Mouse (Mus musculus) kidney, adult 2 months (tissue): Measurements from ENCODE around the gene Mmp11.

Source experiments
- CTCF ChIP-seq: fragments of 200-500 bp; conservative IDR thresholded peaks from 2 replicates; pipeline ENCODE4 v1.5.1; 2011; ENCODE audit warnings: low read depth, mild to moderate bottlenecking, control low read depth, low read length, moderate library complexity, mixed read lengths; ENCODE audit not compliant: insufficient read depth, insufficient read length
- POLR2A ChIP-seq: fragments of 200-500 bp; IDR thresholded peaks from one replicate; pipeline ENCODE4 v1.6.1; 2011; ENCODE audit warnings: low read depth, low read length, control low read depth

DNA sequence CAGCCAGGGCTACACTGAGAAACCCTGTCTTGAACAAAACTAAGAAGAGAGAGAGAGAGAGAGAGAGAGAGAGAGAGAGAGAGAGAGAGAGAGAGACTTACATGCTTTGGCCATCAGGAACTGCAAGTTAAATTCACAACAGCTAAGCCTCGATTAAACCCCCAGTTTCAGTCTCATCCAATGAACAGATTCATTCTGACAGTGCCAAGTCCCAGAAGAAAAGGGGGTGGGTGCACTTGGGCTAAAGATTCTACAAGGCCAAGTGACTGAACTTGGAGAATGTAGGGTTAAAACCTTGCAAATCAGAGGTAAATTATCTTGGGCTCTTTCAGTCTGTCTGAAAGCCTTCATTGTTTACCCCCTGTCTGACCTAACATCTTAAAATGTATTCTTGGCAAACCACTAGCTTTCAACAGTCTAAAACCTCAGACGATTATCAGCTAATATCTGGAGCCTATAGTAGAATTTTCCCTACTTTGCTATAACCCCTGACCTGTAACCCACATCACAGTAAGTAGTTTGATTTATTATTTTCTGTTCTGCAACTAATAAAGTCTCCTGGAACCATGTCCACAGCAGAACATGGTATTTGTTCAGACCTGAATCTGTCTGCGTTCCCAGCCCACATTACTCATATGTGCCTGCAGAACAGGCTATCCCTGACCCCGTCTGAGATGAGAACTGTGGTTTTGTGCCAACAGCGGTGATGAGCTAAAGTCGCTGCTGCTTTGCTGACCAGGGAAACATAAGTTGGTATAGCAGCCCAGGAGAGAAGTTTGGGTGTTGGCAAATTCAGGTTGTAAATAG, 55.3 kb downstream of the Mmp11 start:
- TF ChIP-seq CTCF (no peak), POLR2A (no peak)
